Mouse (Mus musculus) ES-E14 (cell line): ENCODE results near the gene Zfp189.

Experiments used
- CHD2 ChIP-seq: IDR thresholded peaks from 2 replicates; pipeline ENCODE4 v1.6.1; 2014; ENCODE audit warnings: mild to moderate bottlenecking, low read depth, low read length, inconsistent platforms
- ZNF384 ChIP-seq: IDR thresholded peaks from 2 replicates; pipeline ENCODE4 v1.6.1; 2012; ENCODE audit warnings: low read depth, low read length, inconsistent platforms

GRCm38 (mm10) chr4:49539665-49540064 lies 18.7 kb downstream of the Zfp189 start:
- no peak for TF ChIP-seq ZNF384
- no peak for TF ChIP-seq CHD2
